Mouse (Mus musculus): ENCODE results near the gene Prps1. TPM values are rescaled to one million over a fixed set of nuclear protein-coding genes. Genes with fewer than 3 reads are reported as not detected.
A peak's percentile ranks its signal among the peaks of the same experiment; 100 is the strongest.

Gene Prps1
- total and polyA plus RNA-seq, 2 experiments from 2014 or later, result 52.5 to 91.3 TPM

GRCm38 (mm10) chrX:140456751-140457491 lies 508 bp downstream of the Prps1 start:
- Histone ChIP-seq H3K4me3 (ENCODE audit: low read depth, low read length) (peak overlapping the region; percentile 53), H3K4me2 (ENCODE audit: low read depth, low read length, poor library complexity, severe bottlenecking) (peak overlapping the region; percentile 49), H3K36me3 (ENCODE audit: insufficient read depth, low read length) (no peaks in the 10 kb centered on the region), H3K27me3 (ENCODE audit: insufficient read depth, low read length) (peaks cover 5% of the 10 kb centered on the region; the same call in 1 of the 2 replicates), H3K27ac (ENCODE audit: low read depth, low read length) (peak overlapping the region; percentile 65), H3K9ac (replicated peaks; ENCODE audit: low read length, poor library complexity, severe bottlenecking) (peak overlapping the region; percentile 65), H3K9me3 (ENCODE audit: low read length) (no peaks in the 10 kb centered on the region), H3K4me1 (ENCODE audit: insufficient read depth, low read length) (no peaks in the 10 kb centered on the region)
- DNase-seq (ENCODE audit: low spot score), result peak; percentile 31
- ATAC-seq (ENCODE audit: low FRiP score), result peak; percentile 74
- WGBS, result 26% methylated on average over 38 of the region's 39 CpGs
- no peak for TF ChIP-seq CTCF (IDR thresholded peaks at IDR 0.05)

GRCm38 (mm10) chrX:140457502-140457901 lies 1.1 kb downstream of the Prps1 start:
- ATAC-seq (ENCODE audit: low FRiP score) (no peak), DNase-seq (ENCODE audit: low spot score) (peak; percentile 10)
- Histone ChIP-seq H3K27me3 (ENCODE audit: insufficient read depth, low read length) (peaks cover 5% of the 10 kb centered on the region; the same call in 1 of the 2 replicates), H3K9me3 (ENCODE audit: low read length) (no peaks in the 10 kb centered on the region), H3K4me3 (ENCODE audit: low read depth, low read length) (peak overlapping the region; percentile 53), H3K4me2 (ENCODE audit: low read depth, low read length, poor library complexity, severe bottlenecking) (peak overlapping the region; percentile 49), H3K4me1 (ENCODE audit: insufficient read depth, low read length) (no peaks in the 10 kb centered on the region), H3K9ac (replicated peaks; ENCODE audit: low read length, poor library complexity, severe bottlenecking) (peak overlapping the region; percentile 65; the same call in 1 of the 2 replicates), H3K27ac (ENCODE audit: low read depth, low read length) (no peak overlapping the region), H3K36me3 (ENCODE audit: insufficient read depth, low read length) (no peaks in the 10 kb centered on the region)
- WGBS, result 26% methylated on average over 12 of the region's 12 CpGs
- TF ChIP-seq CTCF (IDR thresholded peaks at IDR 0.05), result no peak

- Histone ChIP-seq H3K9ac (replicated peaks; ENCODE audit: low read length, poor library complexity, severe bottlenecking) (no peak overlapping the region), H3K36me3 (ENCODE audit: insufficient read depth, low read length) (no peaks in the 10 kb centered on the region), H3K27me3 (ENCODE audit: insufficient read depth, low read length) (no peaks in the 10 kb centered on the region), H3K4me1 (ENCODE audit: insufficient read depth, low read length) (no peaks in the 10 kb centered on the region), H3K4me3 (ENCODE audit: low read depth, low read length) (no peak overlapping the region), H3K4me2 (ENCODE audit: low read depth, low read length, poor library complexity, severe bottlenecking) (no peak overlapping the region), H3K27ac (ENCODE audit: low read depth, low read length) (no peak overlapping the region), H3K9me3 (ENCODE audit: low read length) (no peaks in the 10 kb centered on the region)
- DNase-seq (ENCODE audit: low spot score) (no peak), ATAC-seq (ENCODE audit: low FRiP score) (no peak)
- no peak for TF ChIP-seq CTCF (IDR thresholded peaks at IDR 0.05)
- 91% methylated on average over 6 of the region's 6 CpGs for WGBS
These were observed 21.8 kb downstream of the Prps1 start for GRCm38 (mm10) chrX:140478231-140478630.

GRCm38 (mm10) chrX:140479171-140479570 lies 22.8 kb downstream of the Prps1 start:
- Histone ChIP-seq H3K27ac (ENCODE audit: low read depth, low read length) (no peak overlapping the region), H3K4me3 (ENCODE audit: low read depth, low read length) (no peak overlapping the region), H3K27me3 (ENCODE audit: insufficient read depth, low read length) (no peaks in the 10 kb centered on the region), H3K4me1 (ENCODE audit: insufficient read depth, low read length) (no peaks in the 10 kb centered on the region), H3K4me2 (ENCODE audit: low read depth, low read length, poor library complexity, severe bottlenecking) (no peak overlapping the region), H3K36me3 (ENCODE audit: insufficient read depth, low read length) (no peaks in the 10 kb centered on the region), H3K9ac (replicated peaks; ENCODE audit: low read length, poor library complexity, severe bottlenecking) (no peak overlapping the region), H3K9me3 (ENCODE audit: low read length) (no peaks in the 10 kb centered on the region)
- DNase-seq (ENCODE audit: low spot score) (no peak), ATAC-seq (ENCODE audit: low FRiP score) (no peak)
- 44% methylated on average over 5 of the region's 5 CpGs for WGBS
- peak; percentile 61 for TF ChIP-seq CTCF (IDR thresholded peaks at IDR 0.05)

GRCm38 (mm10) chrX:140489174-140489573 lies 32.8 kb downstream of the Prps1 start:
- H3K4me3 ChIP-seq (ENCODE audit: low read depth, low read length), result no peak overlapping the region
- H3K27me3 ChIP-seq (ENCODE audit: insufficient read depth, low read length), result peaks cover 9% of the 10 kb centered on the region; the same call in 1 of the 2 replicates
- 93% methylated on average over 1 of the region's 1 CpGs for WGBS
- H3K9me3 ChIP-seq (ENCODE audit: low read length), result no peaks in the 10 kb centered on the region
- no peak overlapping the region for H3K4me2 ChIP-seq (ENCODE audit: low read depth, low read length, poor library complexity, severe bottlenecking)
- H3K9ac ChIP-seq (replicated peaks; ENCODE audit: low read length, poor library complexity, severe bottlenecking), result no peak overlapping the region
- no peaks in the 10 kb centered on the region for H3K36me3 ChIP-seq (ENCODE audit: insufficient read depth, low read length)
- TF ChIP-seq CTCF (IDR thresholded peaks at IDR 0.05), result no peak
- no peak overlapping the region for H3K27ac ChIP-seq (ENCODE audit: low read depth, low read length)
- no peak for DNase-seq (ENCODE audit: low spot score)
- no peaks in the 10 kb centered on the region for H3K4me1 ChIP-seq (ENCODE audit: insufficient read depth, low read length)
- ATAC-seq (ENCODE audit: low FRiP score), result no peak

- H3K4me1 ChIP-seq (ENCODE audit: insufficient read depth, low read length), result no peaks in the 10 kb centered on the region
- H3K27me3 ChIP-seq (ENCODE audit: insufficient read depth, low read length), result peaks cover 9% of the 10 kb centered on the region; the same call in 1 of the 2 replicates
- H3K9me3 ChIP-seq (ENCODE audit: low read length), result no peaks in the 10 kb centered on the region
- H3K4me3 ChIP-seq (ENCODE audit: low read depth, low read length), result no peak overlapping the region
- no peak overlapping the region for H3K4me2 ChIP-seq (ENCODE audit: low read depth, low read length, poor library complexity, severe bottlenecking)
- WGBS, result 95% methylated on average over 3 of the region's 3 CpGs
- no peak for TF ChIP-seq CTCF (IDR thresholded peaks at IDR 0.05)
- H3K36me3 ChIP-seq (ENCODE audit: insufficient read depth, low read length), result no peaks in the 10 kb centered on the region
- no peak overlapping the region for H3K27ac ChIP-seq (ENCODE audit: low read depth, low read length)
- no peak for ATAC-seq (ENCODE audit: low FRiP score)
- no peak for DNase-seq (ENCODE audit: low spot score)
- no peak overlapping the region for H3K9ac ChIP-seq (replicated peaks; ENCODE audit: low read length, poor library complexity, severe bottlenecking)
These were observed 33.8 kb downstream of the Prps1 start for GRCm38 (mm10) chrX:140490203-140490602.
